Mouse (Mus musculus) lung, postnatal 10 days (tissue): ENCODE measurements around the gene Hjurp.

ENCODE experiments used
- DNase-seq: peaks from one replicate; pipeline ENCODE4 v3.0.0; 2021

Gene Hjurp

DNA sequence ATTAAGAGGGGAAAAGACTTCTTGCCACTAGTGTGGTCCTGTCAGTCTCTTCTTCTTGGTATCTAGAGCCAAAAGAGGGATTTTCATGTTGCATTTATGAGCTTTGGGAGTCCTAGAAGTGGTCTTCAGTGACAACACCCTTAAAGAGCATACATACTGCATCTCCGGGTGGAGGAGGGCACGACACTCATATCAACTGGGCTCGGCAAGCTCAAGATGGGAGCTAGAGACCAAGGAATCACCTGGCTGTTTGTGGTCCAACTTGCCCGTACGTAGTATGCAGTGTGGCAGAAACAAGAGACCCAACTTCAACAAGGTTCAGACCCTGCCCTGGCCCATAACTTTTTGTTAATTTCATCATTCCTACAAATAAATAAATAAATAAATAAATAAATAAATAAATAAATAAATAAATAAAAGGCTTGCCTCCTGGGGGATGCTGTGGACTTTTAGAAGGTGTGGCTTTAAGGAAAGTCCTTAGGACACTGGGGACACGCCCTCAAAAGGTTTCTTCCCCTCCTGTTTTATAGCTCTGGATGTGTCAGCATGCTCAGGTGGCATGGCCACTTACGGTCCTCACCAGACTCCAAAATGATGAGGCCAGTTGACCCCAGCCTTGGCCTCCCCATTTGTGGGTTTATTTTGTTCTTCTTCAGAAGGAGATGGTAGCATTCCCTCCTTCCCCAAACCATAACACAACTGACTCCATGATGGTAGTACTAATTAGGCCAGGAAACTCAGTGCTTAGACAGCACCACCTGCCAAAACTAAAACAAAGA lies 20.2 kb upstream of the Hjurp start:
- DNase-seq = no peak

DNA sequence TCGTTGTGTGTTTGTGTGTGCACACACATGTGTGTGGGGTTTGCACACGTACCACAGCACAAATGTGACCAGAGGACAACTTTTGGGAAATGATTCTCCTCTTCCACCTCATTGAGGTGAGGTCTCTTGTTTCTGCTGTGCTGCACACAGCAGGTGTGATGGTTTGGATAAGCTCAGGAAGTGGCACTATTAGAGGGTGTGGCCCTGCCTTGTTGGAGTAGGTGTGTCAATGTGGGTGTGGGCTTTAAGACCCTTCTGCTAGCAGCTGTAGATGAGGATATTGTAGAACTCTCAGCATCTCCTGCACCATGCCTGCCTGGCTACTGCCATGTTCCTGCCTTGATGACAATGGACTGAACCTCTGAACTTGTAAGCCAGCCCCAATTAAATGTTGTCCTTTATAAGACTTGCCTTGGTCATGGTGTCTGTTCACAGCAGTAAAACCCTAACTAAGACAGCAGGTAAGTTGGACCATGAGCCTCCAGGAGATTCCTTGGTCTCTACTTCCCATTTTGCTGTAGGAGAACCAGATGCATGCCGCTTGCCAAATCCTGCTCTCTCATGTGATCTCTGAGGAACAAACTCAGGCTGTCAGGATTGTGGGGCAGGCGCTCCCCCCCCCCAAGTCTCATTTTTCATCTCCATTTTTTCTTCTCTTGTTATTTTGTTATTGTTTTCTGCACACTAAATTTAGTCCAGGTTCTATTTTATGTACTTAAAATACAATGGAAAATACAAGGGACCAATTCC lies 18.9 kb upstream of the Hjurp start:
- no peak for DNase-seq

DNA sequence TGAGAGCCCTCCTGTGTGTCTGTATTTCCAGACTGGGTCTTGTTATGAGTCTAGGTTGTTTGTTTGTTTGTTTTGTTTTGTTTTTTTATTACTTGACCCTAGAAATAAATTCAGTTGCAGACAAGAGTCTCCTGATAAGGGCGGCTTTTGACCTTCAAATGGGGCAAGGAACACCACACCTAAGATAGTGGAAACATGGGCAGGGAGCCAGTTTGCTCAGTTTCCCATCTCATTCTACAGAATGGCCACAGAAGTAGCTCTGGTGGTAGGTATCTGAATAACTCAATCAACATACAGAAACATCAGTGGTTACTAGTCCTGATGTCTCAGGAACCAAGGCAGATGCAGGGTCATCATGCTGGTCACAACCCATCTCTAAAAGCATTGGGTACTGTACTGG lies 17.2 kb upstream of the Hjurp start:
- DNase-seq = no peak

DNA sequence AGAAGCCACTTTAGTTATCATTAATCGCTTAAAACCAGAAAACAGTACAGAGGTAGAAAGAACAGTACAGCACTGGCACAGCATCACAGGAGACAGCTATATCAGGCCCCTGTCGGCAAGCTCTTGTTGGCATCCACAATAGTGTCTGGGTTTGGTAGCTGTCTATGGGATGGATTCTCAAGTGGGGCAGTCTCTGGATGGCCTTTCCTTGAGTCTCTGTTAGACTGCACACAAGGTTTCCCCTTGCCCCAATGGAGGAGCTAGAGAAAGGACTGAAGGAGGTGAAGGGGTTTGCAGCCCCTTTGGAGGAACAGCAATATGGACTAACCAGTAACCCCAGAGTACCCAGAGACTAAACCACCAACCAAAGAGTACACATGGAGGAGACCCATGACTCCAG lies 14.6 kb upstream of the Hjurp start:
- no peak for DNase-seq

DNA sequence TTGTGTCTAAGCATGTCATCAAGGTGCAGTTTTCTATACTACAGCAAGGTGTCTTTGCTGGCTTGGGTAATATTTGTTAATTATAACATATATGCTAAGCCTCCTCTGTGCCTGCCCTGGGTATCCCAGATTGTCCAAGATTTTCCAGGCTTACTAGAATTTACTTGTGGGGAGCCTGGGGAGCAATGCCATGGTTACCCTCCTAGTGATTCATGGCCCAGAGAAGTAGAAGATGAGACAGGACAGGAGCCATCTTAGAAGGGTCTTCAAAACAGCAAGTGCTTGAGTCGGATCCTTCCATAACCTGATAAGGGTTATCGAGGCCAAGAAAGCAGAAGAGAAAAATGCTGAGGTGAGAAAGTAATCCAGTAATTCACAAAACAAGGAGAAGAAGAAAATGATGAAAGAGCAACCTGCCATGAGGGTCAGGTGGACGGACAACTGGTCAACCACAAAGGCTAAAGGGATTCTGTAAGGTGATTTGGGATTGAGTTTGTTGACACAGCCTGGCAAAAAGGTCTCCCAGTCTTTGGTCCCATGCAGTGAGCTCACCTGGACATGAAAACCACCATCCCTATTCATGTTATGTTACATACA lies 14.1 kb upstream of the Hjurp start:
- peak; percentile 1 for DNase-seq

DNA sequence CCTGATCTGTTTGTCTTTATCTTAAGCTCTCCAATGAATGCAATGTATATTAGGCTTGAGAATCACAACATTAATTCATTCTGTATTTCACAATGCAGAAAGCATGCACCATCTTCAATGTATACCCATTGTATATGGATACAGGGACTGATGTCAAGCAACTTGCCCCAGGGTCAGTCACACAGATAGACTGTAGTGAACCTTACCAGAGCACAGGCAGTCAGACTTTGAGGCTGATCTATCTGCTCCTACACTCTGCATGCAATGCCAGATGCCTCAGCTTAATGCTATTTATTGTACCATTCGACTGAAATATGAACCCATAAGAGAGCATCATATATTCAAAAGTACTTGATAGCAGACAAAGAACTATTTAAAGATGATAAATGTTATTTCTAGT lies 13.1 kb upstream of the Hjurp start:
- DNase-seq = peak; percentile 3

DNA sequence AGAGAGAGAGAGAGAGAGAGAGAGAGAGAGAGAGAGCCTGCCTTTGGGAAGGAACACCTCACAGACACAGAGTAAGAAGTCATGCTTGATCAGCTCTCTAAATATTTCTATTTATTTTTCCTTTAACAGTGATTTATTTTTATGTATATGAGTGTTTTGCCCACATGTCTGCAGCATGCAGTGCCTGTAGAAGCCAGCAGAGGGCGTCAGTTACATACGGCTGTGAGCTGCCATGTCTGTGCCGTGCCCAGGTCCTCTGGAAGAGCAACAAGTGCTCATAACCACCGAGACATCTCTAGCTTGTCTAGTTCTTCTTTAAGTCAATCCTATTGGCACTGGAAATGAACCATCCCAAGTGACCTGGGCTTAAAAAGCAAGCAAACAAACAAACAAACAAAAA lies 12.5 kb upstream of the Hjurp start:
- DNase-seq = peak; percentile 59

DNA sequence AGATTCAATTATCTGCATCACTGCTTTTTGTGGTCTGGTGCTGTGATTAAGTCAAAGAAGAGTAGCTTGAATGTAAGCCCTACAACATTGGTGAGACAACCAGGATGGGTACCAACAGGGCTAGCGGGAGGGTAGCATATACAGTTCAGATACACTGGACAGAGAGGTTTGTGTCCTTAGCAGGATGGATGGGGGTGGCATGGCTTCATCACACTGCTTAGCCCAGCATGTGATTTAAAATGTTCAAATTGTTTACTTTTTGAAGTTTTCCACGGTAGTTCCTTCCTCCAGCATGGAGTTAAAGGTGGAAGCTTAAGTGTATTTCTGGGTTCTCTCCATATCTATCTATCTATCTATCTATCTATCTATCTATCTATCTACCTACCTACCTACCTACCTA lies 11.7 kb upstream of the Hjurp start:
- no peak for DNase-seq

DNA sequence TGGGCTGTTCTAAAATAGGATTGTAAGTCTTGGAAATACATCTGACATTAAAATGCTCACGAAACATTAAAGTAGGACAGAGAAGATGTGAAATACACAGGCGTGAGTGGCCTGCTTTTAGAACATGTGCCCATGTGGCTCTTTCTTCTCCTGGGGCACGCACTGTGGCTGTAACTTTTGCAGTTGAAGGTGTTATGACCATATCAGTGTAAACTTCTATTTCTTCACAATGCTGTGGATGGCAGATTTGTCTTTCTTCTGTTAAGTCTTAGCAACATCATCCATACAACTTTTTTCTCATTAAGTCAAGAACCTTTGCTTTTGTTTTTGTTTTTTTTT lies 11.3 kb upstream of the Hjurp start:
- peak; percentile 1 for DNase-seq

DNA sequence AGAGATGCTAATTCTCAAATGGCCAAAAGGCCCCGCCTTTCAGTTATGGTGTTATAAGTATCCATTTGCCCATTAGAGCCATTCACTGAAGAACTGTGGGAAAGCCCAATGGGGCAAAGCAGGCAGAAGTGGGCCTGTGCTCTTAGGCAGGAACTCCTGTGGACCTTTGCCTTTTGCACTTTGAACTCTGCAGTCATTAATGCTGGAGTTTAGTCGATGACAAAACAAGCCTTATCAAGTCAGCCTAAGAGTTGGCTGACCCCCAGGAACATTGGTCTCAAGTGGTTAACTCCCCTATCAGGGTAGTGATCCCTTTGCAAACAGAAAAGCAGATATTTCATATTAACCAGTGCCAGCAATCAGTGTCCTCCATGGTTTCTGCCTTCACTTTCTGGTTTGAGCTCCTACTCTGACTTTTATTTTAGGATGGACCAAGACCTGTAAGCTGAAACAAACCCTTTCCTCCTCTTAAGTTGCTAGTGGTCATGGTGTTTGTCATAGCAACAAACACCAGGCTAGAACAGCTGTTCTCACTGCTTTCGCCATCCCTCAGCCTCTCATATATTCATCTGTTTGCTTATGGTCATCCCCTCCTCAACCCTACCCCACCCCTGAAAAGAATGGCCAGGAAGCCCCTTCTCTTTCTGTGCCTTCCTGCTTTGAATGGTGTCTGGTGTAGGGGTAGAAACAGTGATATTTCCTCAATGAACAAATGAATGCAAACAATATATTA lies 10.8 kb upstream of the Hjurp start:
- peak; percentile 27 for DNase-seq

DNA sequence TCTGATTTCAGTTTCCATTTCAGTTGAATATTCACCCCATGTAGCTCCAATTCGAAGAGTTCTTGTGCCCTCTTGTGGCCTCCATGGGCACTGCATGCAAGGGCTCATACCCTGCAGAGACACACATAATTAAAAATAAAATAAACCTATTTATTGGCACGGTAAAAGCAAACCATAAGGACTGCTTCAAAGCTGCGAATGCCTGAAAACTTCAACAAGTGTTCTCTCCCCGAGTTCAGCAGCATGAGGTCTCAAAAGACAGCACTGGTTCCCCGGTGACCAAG lies 10.2 kb upstream of the Hjurp start:
- DNase-seq = peak; percentile 73

DNA sequence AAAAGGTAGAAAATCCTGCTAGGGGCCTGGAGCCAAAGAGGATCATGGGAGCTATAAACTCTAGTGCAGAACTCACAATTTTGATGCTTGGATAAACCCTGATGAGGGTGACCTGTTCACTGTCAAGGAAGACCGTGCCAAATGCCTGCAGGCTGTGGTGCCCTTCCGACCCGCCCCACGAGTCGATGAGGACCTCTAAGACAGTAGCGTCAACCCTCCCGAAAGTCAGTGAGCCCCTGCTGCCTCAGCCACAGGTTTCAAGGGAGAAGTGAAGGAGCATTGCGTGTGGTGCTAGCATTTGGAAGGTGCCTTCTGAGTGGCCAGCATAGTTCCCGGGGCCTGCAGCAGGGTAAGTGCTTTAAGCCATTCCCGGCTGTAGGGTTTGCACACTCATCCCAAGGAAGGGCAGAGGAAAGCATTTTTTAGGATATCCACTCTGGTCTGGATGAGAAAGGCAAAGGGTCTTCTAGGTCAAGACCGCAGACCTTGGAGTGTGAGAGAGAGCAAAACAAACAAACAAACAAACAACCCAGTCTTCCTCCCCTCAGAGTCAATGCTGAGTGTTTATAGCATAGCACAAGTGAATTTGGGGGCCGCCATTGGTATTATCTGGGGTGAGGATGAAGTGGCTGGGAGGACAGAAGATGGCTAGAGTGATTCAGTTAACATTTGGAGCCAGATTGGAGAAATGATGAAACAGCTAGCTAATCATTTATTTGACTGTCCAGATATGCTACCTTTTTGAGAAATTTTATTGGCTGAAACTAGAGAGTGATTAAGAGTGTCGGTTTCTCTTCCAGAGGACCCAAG lies 9.7 kb upstream of the Hjurp start:
- DNase-seq = no peak

DNA sequence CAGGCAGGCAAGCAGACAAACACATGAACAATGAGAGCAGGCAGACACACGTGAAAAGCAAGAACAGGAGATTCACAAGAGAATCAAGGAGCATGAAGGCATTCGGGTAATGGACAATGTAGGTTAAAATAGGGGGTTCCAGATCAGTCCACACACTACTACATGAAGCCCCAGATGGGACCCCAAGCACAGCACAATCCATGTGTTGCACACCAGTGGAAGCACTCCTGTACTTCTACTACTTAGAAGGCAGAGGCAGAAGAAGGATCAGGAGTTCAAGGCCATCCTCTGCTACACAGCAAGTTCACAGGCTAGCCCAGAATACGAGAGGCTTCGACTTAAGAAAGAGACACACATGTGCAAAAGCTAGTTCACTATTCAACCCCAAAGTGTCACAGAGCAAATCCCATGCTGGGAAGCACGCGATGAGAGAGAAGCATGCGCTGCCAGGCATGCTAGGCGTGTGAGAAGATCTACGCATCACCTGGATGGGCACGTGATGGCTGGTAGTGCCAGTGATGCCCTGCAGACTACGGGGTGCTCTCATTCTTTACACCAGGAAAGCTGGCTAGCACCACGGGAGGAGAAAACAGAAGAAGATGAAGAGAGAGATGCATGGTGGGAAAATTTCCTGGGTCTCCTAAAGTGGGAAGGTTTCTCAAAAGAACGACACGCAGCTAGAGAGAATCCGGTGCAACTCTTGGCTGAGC lies 8.9 kb upstream of the Hjurp start:
- DNase-seq = no peak

DNA sequence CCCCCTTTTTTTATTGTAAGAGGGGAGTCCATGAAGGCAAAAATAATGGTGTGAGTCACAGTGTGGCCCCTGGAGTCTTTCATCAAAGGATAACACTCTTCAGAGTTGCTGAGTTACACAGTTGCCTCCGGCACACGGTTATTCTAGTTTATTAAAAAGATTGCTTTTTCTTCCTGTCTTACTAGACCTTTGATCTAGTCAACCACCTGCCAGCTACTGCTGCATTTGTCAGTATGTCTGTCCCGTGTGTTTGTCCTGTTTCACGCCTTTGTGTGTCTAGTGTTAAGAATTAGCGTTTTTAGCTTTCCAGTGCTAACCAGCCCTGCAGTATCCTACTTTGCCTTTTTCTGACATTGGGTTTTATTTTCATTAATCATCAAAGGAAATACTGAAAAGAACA lies 8.2 kb upstream of the Hjurp start:
- no peak for DNase-seq

DNA sequence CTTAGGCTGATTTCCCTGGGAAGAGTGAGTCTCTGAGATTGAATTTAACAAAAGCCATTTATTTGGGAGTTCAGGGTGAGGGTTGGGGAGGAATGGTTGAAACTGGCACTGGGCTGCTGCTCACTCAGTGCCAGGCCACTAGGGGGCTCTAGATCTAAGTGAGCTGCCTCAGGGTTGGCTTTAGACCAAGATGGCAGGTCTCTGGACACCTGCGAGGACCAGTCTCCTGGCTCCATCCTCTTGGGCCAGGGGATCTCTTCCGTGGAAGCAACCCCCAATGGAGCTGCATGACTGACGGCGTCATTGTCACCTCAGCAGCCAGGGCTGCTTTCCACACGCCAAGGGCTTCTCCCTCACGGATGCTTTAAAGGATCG lies 7.5 kb upstream of the Hjurp start:
- no peak for DNase-seq

DNA sequence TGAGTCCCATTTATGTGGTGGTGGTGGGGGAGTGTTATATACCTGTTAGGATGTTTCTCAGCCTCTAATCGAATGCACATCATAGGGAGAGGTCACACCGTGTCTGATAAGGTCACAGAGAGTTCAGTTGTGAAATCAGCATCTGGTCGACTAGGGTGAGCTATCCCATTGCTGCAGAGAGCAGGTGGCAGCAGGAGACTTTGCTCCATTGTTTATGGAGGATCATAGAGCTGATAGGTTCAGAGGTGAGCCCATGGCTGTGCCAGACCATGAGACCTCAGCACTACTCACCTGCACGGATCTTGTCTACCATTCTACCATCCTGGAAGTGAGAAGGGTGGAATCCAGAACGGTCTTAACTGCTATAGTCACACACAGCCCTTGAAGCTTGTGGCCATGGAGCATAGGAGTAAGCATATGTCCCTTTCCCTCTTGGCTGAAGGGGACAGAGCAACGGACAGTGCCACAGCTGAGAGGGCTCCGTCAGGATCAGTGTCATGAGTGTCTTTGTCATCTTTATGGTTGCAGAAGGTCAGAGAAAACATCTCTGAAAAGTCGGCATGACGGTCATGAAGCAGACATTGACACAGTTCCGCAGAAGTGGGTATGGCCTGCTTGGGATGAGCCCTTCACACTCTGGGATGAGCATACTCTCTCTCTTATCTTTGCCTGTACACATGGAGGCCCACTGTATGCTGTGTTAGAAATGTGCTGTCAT lies 7.0 kb upstream of the Hjurp start:
- no peak for DNase-seq

DNA sequence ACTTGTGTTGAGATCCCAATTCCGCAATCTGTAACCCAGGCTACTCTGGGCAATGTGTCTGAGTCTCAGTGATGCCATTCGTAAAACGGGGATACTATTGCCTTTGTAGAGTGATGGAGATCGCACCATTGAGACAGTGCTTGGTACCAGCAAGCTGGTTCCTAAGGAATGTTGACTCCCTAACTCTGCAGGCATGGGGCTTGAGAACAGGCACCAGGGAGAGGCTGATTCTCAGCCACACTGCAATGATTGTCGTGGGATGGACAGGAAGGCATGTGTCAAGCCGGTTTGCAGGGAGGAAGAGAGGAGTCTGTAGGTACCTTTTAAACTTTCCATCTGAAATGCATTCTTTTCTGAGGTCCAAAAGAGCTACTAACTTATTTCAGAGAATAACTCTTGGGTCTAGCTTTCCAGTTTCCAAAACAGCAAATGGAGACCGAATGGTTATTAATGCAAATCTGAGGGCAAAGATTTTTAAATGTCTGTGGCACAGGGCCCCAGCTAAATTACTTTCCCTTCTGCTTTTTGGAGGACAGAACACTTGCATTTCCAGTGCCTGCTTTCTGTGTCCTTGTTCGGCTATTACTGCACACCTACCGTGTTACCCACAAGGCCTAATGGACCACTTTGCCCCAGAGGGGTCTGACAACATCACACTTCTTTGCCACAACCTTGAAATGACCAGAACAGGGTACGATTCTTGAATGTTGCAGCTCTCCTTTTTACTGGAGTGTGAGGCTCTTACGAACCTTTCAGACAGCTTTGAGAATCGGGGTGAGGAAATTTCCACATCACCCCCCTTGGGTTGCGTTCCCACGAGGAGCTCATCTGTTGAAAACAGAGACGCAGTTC lies 6.2 kb upstream of the Hjurp start:
- no peak for DNase-seq

DNA sequence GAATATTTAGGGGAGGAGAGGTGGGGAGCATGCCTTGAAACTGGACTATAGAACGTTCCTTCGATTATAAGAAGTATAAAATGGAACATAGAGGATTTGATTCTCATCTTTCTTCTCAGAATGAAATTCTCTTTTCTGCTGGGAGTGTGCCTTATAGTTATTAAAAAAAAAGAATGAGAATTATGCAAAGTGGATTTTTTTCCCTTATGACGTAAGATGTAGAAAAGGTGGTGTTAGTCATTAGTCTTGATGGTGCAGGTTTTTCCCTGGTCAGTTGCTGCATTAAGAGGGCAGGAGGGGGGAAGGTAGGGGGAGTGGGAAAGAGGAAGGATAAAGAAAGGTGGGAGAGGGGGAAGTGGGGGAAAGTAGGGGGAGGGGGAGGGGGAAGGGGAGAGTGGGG lies 4.9 kb upstream of the Hjurp start:
- no peak for DNase-seq

DNA sequence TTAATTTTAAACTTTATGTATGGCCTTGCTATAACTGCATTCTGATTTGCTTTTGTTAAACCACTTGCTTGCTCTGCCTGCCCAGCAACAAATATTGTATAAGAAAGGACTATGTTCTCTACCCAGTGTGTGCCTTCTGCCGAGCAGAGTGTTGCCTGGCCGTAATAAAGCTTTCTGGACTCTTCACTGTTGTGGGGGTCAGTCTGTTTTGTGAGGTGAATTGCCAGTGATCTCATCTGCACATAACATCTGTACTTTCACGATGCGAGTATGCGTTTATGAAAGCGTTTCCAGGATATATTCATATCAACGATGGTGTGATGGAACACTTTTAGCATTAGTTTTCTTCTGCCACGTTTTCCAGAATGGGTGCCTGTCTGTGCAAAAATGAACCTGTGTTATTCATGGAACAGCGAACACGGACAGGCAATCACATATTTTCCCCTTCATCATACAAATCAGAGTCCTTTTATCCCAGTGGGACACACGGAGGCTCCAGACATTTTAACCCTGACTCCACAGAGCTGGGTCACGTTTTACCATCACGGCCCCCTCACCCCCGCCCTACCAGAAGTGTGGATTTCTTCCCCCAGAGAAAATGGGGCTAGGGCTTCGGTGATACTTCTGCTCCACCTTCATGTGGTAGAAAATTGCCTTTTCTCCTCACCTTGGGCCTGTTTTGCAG lies 2.7 kb upstream of the Hjurp start:
- no peak for DNase-seq
